Mouse (Mus musculus) stomach, embryonic 16.5 days (tissue): ENCODE results near the gene Fat2. TPM values are rescaled to one million over a fixed set of nuclear protein-coding genes. Genes with fewer than 3 reads are reported as not detected.

Experiments
- ATAC-seq: fragments of 200-750 bp; cut with Nextera tagmentation; 2 replicates; pipeline ENCODE4 v1.8.0; 2017; ENCODE audit warnings: moderate number of reproducible peaks, moderate TSS enrichment; ENCODE audit not compliant: insufficient read depth, low FRiP score
- H3K27ac ChIP-seq: fragments of 300-500 bp; sonication (generic); 2 replicates; pipeline ENCODE4 v1.5.1; 2014; ENCODE audit warnings: low read length
- H3K27me3 ChIP-seq: fragments of 300-500 bp; sonication (generic); 2 replicates; pipeline ENCODE4 v1.6.1; 2014; ENCODE audit warnings: low read length, control low read depth, mixed read lengths; ENCODE audit not compliant: control insufficient read depth, insufficient read depth
- H3K36me3 ChIP-seq: fragments of 300-500 bp; sonication (generic); 2 replicates; pipeline ENCODE4 v1.6.1; 2014; ENCODE audit warnings: low read length; ENCODE audit not compliant: control insufficient read depth, insufficient read depth
- H3K4me1 ChIP-seq: fragments of 300-500 bp; sonication (generic); 2 replicates; pipeline ENCODE4 v1.6.1; 2014; ENCODE audit warnings: low read length, control low read depth, mixed read lengths; ENCODE audit not compliant: control insufficient read depth, insufficient read depth
- H3K4me2 ChIP-seq: fragments of 300-500 bp; sonication (generic); 2 replicates; pipeline ENCODE4 v1.6.1; 2014; ENCODE audit warnings: low read depth, low read length, mixed read lengths
- H3K4me3 ChIP-seq: fragments of 300-500 bp; sonication (generic); replicated peaks from 2 replicates; pipeline ENCODE4 v1.5.1; 2014; ENCODE audit warnings: mild to moderate bottlenecking, low read length
- H3K9ac ChIP-seq: fragments of 300-500 bp; sonication (generic); 2 replicates; pipeline ENCODE4 v1.6.1; 2014; ENCODE audit warnings: low read length
- H3K9me3 ChIP-seq: fragments of 300-500 bp; sonication (generic); replicated peaks from 2 replicates; pipeline ENCODE4 v1.6.1; 2016; ENCODE audit warnings: low read length, control low read depth; ENCODE audit not compliant: control insufficient read depth
- WGBS: fragments of 180-500 bp; shearing (Covaris S2); extraction: QIAGEN DNeasy Blood & Tissue Kit; methylation state at CpG from one replicate; pipeline ENCODE4 v1.1.7; 2014; 5-methylcytosine and 5-hydroxymethylcytosine counted together
- polyA plus RNA-seq: library from polyadenylated mRNA; unstranded; fragments of >200 nt; fragmentation: Nextera tagmentation; extraction: Ambion mirVana; gene quantifications from 2 replicates; pipeline ENCODE4 v1.2.1, GENCODE M21; 2015

The Fat2 gene
- polyA plus RNA-seq, 1 experiment from 2014 or later: 1.2 TPM

GRCm38 (mm10) chr11:55320990-55321389 lies 15.4 kb downstream of the Fat2 start:
- no peak overlapping the region for H3K27ac ChIP-seq
- H3K4me3 ChIP-seq: no peak overlapping the region
- H3K36me3 ChIP-seq: no peaks in the 10 kb centered on the region
- no peaks in the 10 kb centered on the region for H3K27me3 ChIP-seq
- no peak overlapping the region for H3K9ac ChIP-seq
- H3K4me2 ChIP-seq: no peak overlapping the region
- H3K9me3 ChIP-seq: no peaks in the 10 kb centered on the region
- peaks cover 3% of the 10 kb centered on the region; the same call in 1 of the 2 replicates for H3K4me1 ChIP-seq
- WGBS: 77% methylated on average over 2 of the region's 2 CpGs
- no peak for ATAC-seq

GRCm38 (mm10) chr11:55315966-55316365 lies 20.4 kb downstream of the Fat2 start:
- peak overlapping the region; percentile 28; the same call in 1 of the 2 replicates for H3K9ac ChIP-seq
- H3K9me3 ChIP-seq: no peaks in the 10 kb centered on the region
- WGBS: 66% methylated on average over 6 of the region's 6 CpGs

GRCm38 (mm10) chr11:55314704-55315047 lies 21.7 kb downstream of the Fat2 start:
- H3K4me3 ChIP-seq: peak overlapping the region; percentile 35
- 0 out of 2 replicates have a peak overlapping the region, but pooled peaks have one; percentile 51 for H3K4me2 ChIP-seq
- no peak overlapping the region for H3K9ac ChIP-seq
- H3K9me3 ChIP-seq: no peaks in the 10 kb centered on the region
- H3K36me3 ChIP-seq: no peaks in the 10 kb centered on the region; the same call in 1 of the 2 replicates
- ATAC-seq: peak; percentile 14; the same call in 1 of the 2 replicates
- peaks cover 4% of the 10 kb centered on the region for H3K4me1 ChIP-seq
- WGBS: 38% methylated on average over 2 of the region's 2 CpGs
- H3K27ac ChIP-seq: no peak overlapping the region
- H3K27me3 ChIP-seq: no peaks in the 10 kb centered on the region

More at GRCm38 (mm10) chr11:55315966-55316365, 20.4 kb downstream of the Fat2 start:
- Histone ChIP-seq H3K36me3 (no peaks in the 10 kb centered on the region), H3K4me2 (no peak overlapping the region), H3K27ac (peak overlapping the region; percentile 43; the same call in 1 of the 2 replicates), H3K4me1 (peaks cover 4% of the 10 kb centered on the region), H3K4me3 (no peak overlapping the region), H3K27me3 (no peaks in the 10 kb centered on the region)
- no peak for ATAC-seq

GRCm38 (mm10) chr11:55313768-55314703 lies 22.3 kb downstream of the Fat2 start:
- Histone ChIP-seq H3K4me2 (peak overlapping the region; percentile 51), H3K4me3 (peak overlapping the region; percentile 35), H3K27me3 (no peaks in the 10 kb centered on the region), H3K27ac (peak overlapping the region; percentile 71), H3K9ac (peak overlapping the region; percentile 63), H3K9me3 (no peaks in the 10 kb centered on the region), H3K36me3 (no peaks in the 10 kb centered on the region; the same call in 1 of the 2 replicates), H3K4me1 (peaks cover 4% of the 10 kb centered on the region)
- peak; percentile 63; the same call in 1 of the 2 replicates for ATAC-seq
- WGBS: 22% methylated on average over 29 of the region's 29 CpGs

DNA sequence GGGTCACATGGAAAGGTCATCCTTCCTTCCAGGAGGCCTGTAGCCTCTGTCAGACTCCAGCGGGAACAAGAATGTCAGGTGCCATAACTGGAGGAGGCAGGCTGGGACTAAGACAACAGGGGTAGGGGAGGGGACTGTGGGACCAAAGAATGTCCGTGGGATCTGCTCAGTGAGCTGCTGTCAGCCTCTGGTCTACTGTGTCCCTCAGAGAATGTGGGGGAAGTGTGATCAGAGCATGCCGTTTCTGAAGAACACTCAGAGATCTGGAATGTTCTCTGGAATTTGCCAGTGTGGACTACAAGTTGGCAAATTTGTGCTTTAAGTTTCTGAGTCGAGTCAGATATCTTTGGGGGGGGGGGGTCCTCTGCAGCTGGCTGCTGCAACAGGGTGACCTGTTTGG lies 34.0 kb downstream of the Fat2 start:
- Histone ChIP-seq H3K4me1 (no peaks in the 10 kb centered on the region), H3K27me3 (no peaks in the 10 kb centered on the region), H3K4me3 (no peak overlapping the region), H3K36me3 (no peaks in the 10 kb centered on the region), H3K4me2 (no peak overlapping the region), H3K9me3 (no peaks in the 10 kb centered on the region), H3K27ac (no peak overlapping the region), H3K9ac (no peak overlapping the region)
- WGBS: 62% methylated on average over 4 of the region's 4 CpGs
- ATAC-seq: no peak

DNA sequence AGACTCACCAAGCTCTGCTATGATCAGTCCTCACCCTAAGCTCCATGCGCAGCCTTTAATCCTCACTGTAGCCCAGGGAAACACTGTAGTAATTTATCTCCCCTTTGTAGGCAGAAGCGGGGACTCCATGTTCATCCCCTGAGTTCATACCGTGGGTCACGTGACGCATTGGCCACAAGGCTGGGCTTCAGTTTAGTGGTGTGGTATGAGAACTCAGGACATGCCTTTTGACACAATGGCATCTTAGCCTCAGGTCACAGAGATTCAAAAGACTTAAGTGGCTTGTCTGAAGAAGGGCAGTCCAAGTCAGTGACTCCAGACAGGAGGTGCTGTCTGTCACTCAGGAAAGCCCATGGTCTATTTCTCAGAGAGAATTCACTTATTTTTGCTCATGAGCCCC lies 43.2 kb downstream of the Fat2 start:
- no peaks in the 10 kb centered on the region for H3K36me3 ChIP-seq
- H3K4me1 ChIP-seq: no peaks in the 10 kb centered on the region
- no peak overlapping the region for H3K27ac ChIP-seq
- ATAC-seq: no peak
- H3K27me3 ChIP-seq: no peaks in the 10 kb centered on the region
- 88% methylated on average over 5 of the region's 5 CpGs for WGBS
- no peak overlapping the region for H3K4me3 ChIP-seq
- no peak overlapping the region for H3K9ac ChIP-seq
- H3K4me2 ChIP-seq: no peak overlapping the region
- H3K9me3 ChIP-seq: no peaks in the 10 kb centered on the region

- H3K9me3 ChIP-seq: no peaks in the 10 kb centered on the region
- H3K4me1 ChIP-seq: no peaks in the 10 kb centered on the region
- WGBS: 83% methylated on average over 7 of the region's 7 CpGs
- no peak overlapping the region for H3K4me2 ChIP-seq
- H3K9ac ChIP-seq: no peak overlapping the region
- H3K27ac ChIP-seq: no peak overlapping the region
- H3K36me3 ChIP-seq: no peaks in the 10 kb centered on the region
- no peak overlapping the region for H3K4me3 ChIP-seq
- no peak for ATAC-seq
- no peaks in the 10 kb centered on the region for H3K27me3 ChIP-seq
Measured at GRCm38 (mm10) chr11:55291901-55292300, 44.5 kb downstream of the Fat2 start.

DNA sequence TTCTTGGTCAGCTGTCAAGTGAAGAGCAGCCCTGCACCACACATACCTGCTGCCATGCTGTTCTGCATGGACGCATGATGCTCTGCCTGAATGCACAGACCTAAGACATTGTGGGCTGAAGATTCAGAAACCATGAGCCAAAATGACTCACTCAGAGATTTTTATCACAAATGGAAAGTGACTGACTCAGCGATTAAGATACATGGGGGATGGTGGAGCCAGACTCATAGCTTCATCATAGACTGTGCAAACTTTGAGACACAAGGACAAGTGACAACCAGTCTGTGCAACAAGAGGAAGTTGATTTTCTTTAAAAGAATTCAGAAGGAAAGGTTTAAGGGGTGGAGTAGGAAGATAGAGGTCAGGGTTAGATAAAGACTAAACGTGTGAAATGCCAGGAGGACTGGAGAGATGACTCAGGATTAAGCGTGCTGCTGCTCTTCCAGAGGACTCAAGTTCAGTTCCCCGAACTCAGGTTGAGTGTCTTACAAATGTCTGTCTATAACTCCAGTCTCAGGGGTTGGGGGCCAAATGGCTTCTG lies 46.4 kb downstream of the Fat2 start:
- 65% methylated on average over 5 of the region's 5 CpGs for WGBS
- no peaks in the 10 kb centered on the region for H3K9me3 ChIP-seq
- no peak overlapping the region for H3K9ac ChIP-seq
- no peak overlapping the region for H3K4me3 ChIP-seq
- H3K4me2 ChIP-seq: no peak overlapping the region
- no peaks in the 10 kb centered on the region for H3K4me1 ChIP-seq
- no peaks in the 10 kb centered on the region for H3K36me3 ChIP-seq
- no peaks in the 10 kb centered on the region for H3K27me3 ChIP-seq
- H3K27ac ChIP-seq: no peak overlapping the region
- no peak for ATAC-seq

- H3K27me3 ChIP-seq: no peaks in the 10 kb centered on the region
- no peak overlapping the region for H3K4me2 ChIP-seq
- H3K9me3 ChIP-seq: no peaks in the 10 kb centered on the region
- H3K27ac ChIP-seq: no peak overlapping the region
- H3K36me3 ChIP-seq: no peaks in the 10 kb centered on the region
- no peak overlapping the region for H3K4me3 ChIP-seq
- H3K4me1 ChIP-seq: no peaks in the 10 kb centered on the region
- WGBS: 72% methylated on average over 6 of the region's 6 CpGs
- no peak for ATAC-seq
- H3K9ac ChIP-seq: no peak overlapping the region
Measured at GRCm38 (mm10) chr11:55274756-55275155, 61.6 kb downstream of the Fat2 start.
